In the genomic region with DNA sequence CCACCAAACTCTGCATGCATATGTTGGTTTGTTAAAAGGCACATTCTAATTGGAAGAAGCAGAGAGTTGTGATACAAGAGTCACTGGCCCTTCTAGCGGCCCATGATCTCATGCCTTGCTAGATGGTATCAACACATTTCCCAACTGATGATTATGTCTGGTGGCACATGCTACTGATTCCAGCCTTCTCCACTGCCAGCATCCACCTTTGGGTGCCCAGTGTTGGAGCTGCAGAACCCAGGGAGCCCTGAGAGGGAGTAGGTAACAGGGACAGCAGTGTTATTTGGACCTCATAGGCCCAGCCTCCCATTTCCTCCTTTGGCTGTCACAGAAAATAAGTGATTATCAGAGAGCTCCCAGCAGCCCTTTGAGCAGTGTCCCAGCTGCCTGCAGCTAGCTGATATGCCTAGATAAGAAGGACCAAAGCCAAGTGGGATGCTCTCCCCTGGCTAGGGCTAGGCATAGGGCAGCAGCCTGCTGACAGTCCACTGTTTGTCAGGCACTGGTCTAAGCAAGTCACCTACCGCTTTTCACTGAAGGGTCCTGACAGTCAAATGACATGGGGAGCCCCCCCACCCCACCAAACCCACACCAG, we compare ENCODE assay signal across 9 mouse cellular contexts. TPM values are rescaled to one million over a fixed set of nuclear protein-coding genes. Genes with fewer than 3 reads are reported as not detected.
A peak's percentile ranks its signal among the peaks of the same experiment; 100 is the strongest.
DNase-seq lines count a peak whose midpoint lies in the region; ATAC-seq and TF ChIP-seq lines count a peak whose summit lies in the region.
"Had no signal": no experiment of that assay in that cellular context is flagged by ENCODE, and none has a peak within 500 bp of the region (broad histone marks: within the 10 kb centered on the region; RNA-seq: fewer than 3 reads in every experiment).

No protein-coding gene starts in this region.

- no peak overlapping the region for H3K9ac ChIP-seq in midbrain, embryonic 12.5 days (replicated peaks)
- no peak overlapping the region for H3K9ac ChIP-seq in midbrain, embryonic 16.5 days (ENCODE audit: low read depth, low read length)
- peak overlapping the region; percentile 64 for H3K9ac ChIP-seq in liver, embryonic 15.5 days
- no peak overlapping the region for H3K9ac ChIP-seq in stomach, postnatal 0 days (ENCODE audit: low read length)

- H3K9me3 ChIP-seq in midbrain, embryonic 12.5 days: no peaks in the 10 kb centered on the region
- no peaks in the 10 kb centered on the region for H3K9me3 ChIP-seq in midbrain, embryonic 16.5 days (replicated peaks; ENCODE audit: control insufficient read depth, low read length, poor library complexity, severe bottlenecking)
- no peaks in the 10 kb centered on the region for H3K9me3 ChIP-seq in liver, embryonic 15.5 days (replicated peaks)
- no peaks in the 10 kb centered on the region for H3K9me3 ChIP-seq in stomach, postnatal 0 days (ENCODE audit: control insufficient read depth, low read length)

- DNase-seq in heart, postnatal 4 days: peak; percentile 22
- DNase-seq in stomach, postnatal 0 days (ENCODE audit: low spot score): no peak
- no peak for DNase-seq in ovary, postnatal 36 days (ENCODE audit: low spot score)
- DNase-seq in frontal cortex, adult 2 months (ENCODE audit: extremely low spot score in 1 of 2, low spot score in 1 of 2): no peak
- no peak for DNase-seq in right cerebral cortex, adult 18-20 months

- H3K4me2 ChIP-seq in midbrain, embryonic 12.5 days (replicated peaks): no peak overlapping the region
- H3K4me2 ChIP-seq in midbrain, embryonic 16.5 days (ENCODE audit: low read length): no peak overlapping the region
- H3K4me2 ChIP-seq in liver, embryonic 15.5 days: peak overlapping the region; percentile 65
- H3K4me2 ChIP-seq in stomach, postnatal 0 days (replicated peaks; ENCODE audit: low read depth): no peak overlapping the region

- TF ChIP-seq CTCF in stomach, postnatal 0 days (IDR thresholded peaks at IDR 0.05; ENCODE audit: low read depth): no peak

- no peak overlapping the region for H3K4me3 ChIP-seq in midbrain, embryonic 12.5 days
- H3K4me3 ChIP-seq in midbrain, embryonic 16.5 days (ENCODE audit: low read depth, low read length): no peak overlapping the region
- H3K4me3 ChIP-seq in liver, embryonic 15.5 days (replicated peaks): peak overlapping the region; percentile 25
- no peak overlapping the region for H3K4me3 ChIP-seq in stomach, postnatal 0 days (ENCODE audit: low read depth, low read length)

- whole genome bisulfite sequencing in midbrain, embryonic 12.5 days: 90% methylated on average over 2 of the region's 2 CpGs
- 92% methylated on average over 2 of the region's 2 CpGs for WGBS in midbrain, embryonic 16.5 days
- WGBS in liver, embryonic 15.5 days (ENCODE audit: insufficient replicate concordance): 24% methylated on average over 2 of the region's 2 CpGs
- WGBS in stomach, postnatal 0 days: 95% methylated on average over 2 of the region's 2 CpGs

- peak overlapping the region; percentile 56 for H3K27ac ChIP-seq in midbrain, embryonic 12.5 days (replicated peaks)
- H3K27ac ChIP-seq in midbrain, embryonic 16.5 days (ENCODE audit: low read length): no peak overlapping the region
- H3K27ac ChIP-seq in liver, embryonic 15.5 days (replicated peaks): peak overlapping the region; percentile 99
- H3K27ac ChIP-seq in stomach, postnatal 0 days (replicated peaks): no peak overlapping the region

- H3K4me1 ChIP-seq in midbrain, embryonic 12.5 days: peaks cover 29% of the 10 kb centered on the region
- peaks cover 27% of the 10 kb centered on the region for H3K4me1 ChIP-seq in midbrain, embryonic 16.5 days (ENCODE audit: control insufficient read depth, insufficient read depth, low read length)
- peaks cover 98% of the 10 kb centered on the region for H3K4me1 ChIP-seq in liver, embryonic 15.5 days (replicated peaks)
- H3K4me1 ChIP-seq in stomach, postnatal 0 days (replicated peaks; ENCODE audit: control insufficient read depth, insufficient read depth): peaks cover 3% of the 10 kb centered on the region; the same call in 1 of the 2 replicates

- H3K27me3 ChIP-seq in midbrain, embryonic 12.5 days: no peaks in the 10 kb centered on the region
- no peaks in the 10 kb centered on the region for H3K27me3 ChIP-seq in midbrain, embryonic 16.5 days (ENCODE audit: control insufficient read depth, insufficient read depth, low read depth, low read length)
- no peaks in the 10 kb centered on the region for H3K27me3 ChIP-seq in liver, embryonic 15.5 days
- H3K27me3 ChIP-seq in stomach, postnatal 0 days (ENCODE audit: control insufficient read depth, insufficient read depth, low read length): no peaks in the 10 kb centered on the region

- TF ChIP-seq EP300 in stomach, postnatal 0 days (optimal IDR thresholded peaks at IDR 0.05): no peak

- H3K36me3 ChIP-seq in midbrain, embryonic 12.5 days: peaks cover 20% of the 10 kb centered on the region
- no peaks in the 10 kb centered on the region for H3K36me3 ChIP-seq in midbrain, embryonic 16.5 days (ENCODE audit: control insufficient read depth, insufficient read depth, low read length)
- no peaks in the 10 kb centered on the region for H3K36me3 ChIP-seq in liver, embryonic 15.5 days (replicated peaks)
- no peaks in the 10 kb centered on the region for H3K36me3 ChIP-seq in stomach, postnatal 0 days (ENCODE audit: control insufficient read depth, insufficient read depth, low read length)

- no peak for ATAC-seq in midbrain, embryonic 12.5 days (ENCODE audit: low FRiP score, low read depth)
- ATAC-seq in midbrain, embryonic 16.5 days: no peak
- peak; percentile 99 for ATAC-seq in liver, embryonic 15.5 days (ENCODE audit: insufficient read depth)
- ATAC-seq in stomach, postnatal 0 days (ENCODE audit: low FRiP score, low TSS enrichment): peak; percentile 40; the same call in 1 of the 2 replicates
- ATAC-seq: forebrain, embryonic 16.5 days had no signal

RNA-seq across cellular contexts. Expression of a gene that starts 44.7 kb away (rescaled TPM):
- polyA plus RNA-seq in midbrain, embryonic 12.5 days (2016; fragmentation: Nextera tagmentation; extraction: Ambion mirVana): 55.6 and 58.3 TPM in 2 replicates
- polyA plus RNA-seq in midbrain, embryonic 16.5 days (2015; fragmentation: Nextera tagmentation; extraction: Ambion mirVana): 56.9 and 70.2 TPM in 2 replicates
- total RNA-seq in heart, postnatal 4 days (2021): 10 to 100 TPM; 28.1 to 29.3 TPM
- 11.3 and 12.7 TPM in 2 replicates for polyA plus RNA-seq in liver, embryonic 15.5 days (2015; fragmentation: Nextera tagmentation; extraction: Ambion mirVana)
- polyA plus RNA-seq in stomach, postnatal 0 days (2015; fragmentation: Nextera tagmentation; extraction: Ambion mirVana): 10.2 and 11.3 TPM in 2 replicates
- 77.2 and 78.7 TPM in 2 replicates for polyA plus RNA-seq in frontal cortex, adult 2 months (2012; rRNA removed)

Comparison
In these comparisons a context has a peak if more than half of its experiments do, and no peak if none do; other contexts are left out.
1. H3K27ac ChIP-seq: peak in midbrain, embryonic 12.5 days (single experiment) and liver, embryonic 15.5 days (single experiment); none in midbrain, embryonic 16.5 days (single experiment) and stomach, postnatal 0 days (single experiment).
2. ATAC-seq: peak in liver, embryonic 15.5 days (single experiment) and stomach, postnatal 0 days (single experiment); none in midbrain, embryonic 12.5 days (single experiment) and midbrain, embryonic 16.5 days (single experiment).